Mouse (Mus musculus) embryonic facial prominence, embryonic 12.5 days (tissue): Measurements from ENCODE around the gene Aprt. TPM values are rescaled to one million over a fixed set of nuclear protein-coding genes. Genes with fewer than 3 reads are reported as not detected.

Experiments used
- ATAC-seq: fragments of 200-750 bp; cut with Nextera tagmentation; 2 replicates; pipeline ENCODE4 v1.8.0; 2017; ENCODE audit not compliant: insufficient number of reproducible peaks, insufficient read depth, low FRiP score, low TSS enrichment
- H3K27ac ChIP-seq: fragments of 300-500 bp; sonication (generic); 2 replicates; pipeline ENCODE4 v1.5.1; 2016; ENCODE audit warnings: mild to moderate bottlenecking
- H3K27me3 ChIP-seq: fragments of 300-500 bp; sonication (generic); 2 replicates; pipeline ENCODE4 v1.6.1; 2016; ENCODE audit warnings: mild to moderate bottlenecking, moderate library complexity
- H3K36me3 ChIP-seq: fragments of 300-500 bp; sonication (generic); 2 replicates; pipeline ENCODE4 v1.6.1; 2016; ENCODE audit warnings: mild to moderate bottlenecking
- H3K4me1 ChIP-seq: fragments of 300-500 bp; sonication (generic); 2 replicates; pipeline ENCODE4 v1.6.1; 2016
- H3K4me2 ChIP-seq: fragments of 300-500 bp; sonication (generic); replicated peaks from 2 replicates; pipeline ENCODE4 v1.6.1; 2016; ENCODE audit warnings: mild to moderate bottlenecking, moderate library complexity
- H3K4me3 ChIP-seq: fragments of 300-500 bp; sonication (generic); 2 replicates; pipeline ENCODE4 v1.5.1; 2016; ENCODE audit warnings: mild to moderate bottlenecking
- H3K9ac ChIP-seq: fragments of 300-500 bp; sonication (generic); 2 replicates; pipeline ENCODE4 v1.6.1; 2016; ENCODE audit warnings: mild to moderate bottlenecking, moderate library complexity
- H3K9me3 ChIP-seq: fragments of 300-500 bp; sonication (generic); 2 replicates; pipeline ENCODE4 v1.6.1; 2016; ENCODE audit warnings: mild to moderate bottlenecking, moderate library complexity
- WGBS: fragments of 180-500 bp; shearing (Covaris S2); methylation state at CpG from one replicate; pipeline ENCODE4 v1.1.7; 2016; 5-methylcytosine and 5-hydroxymethylcytosine counted together
- polyA plus RNA-seq: library from polyadenylated mRNA; unstranded; fragments of >200 nt; fragmentation: Nextera tagmentation; extraction: Ambion mirVana; gene quantifications from 2 replicates; pipeline ENCODE4 v1.2.1, GENCODE M21; 2016

The Aprt gene
- 289 and 298 TPM in 2 replicates for polyA plus RNA-seq

DNA sequence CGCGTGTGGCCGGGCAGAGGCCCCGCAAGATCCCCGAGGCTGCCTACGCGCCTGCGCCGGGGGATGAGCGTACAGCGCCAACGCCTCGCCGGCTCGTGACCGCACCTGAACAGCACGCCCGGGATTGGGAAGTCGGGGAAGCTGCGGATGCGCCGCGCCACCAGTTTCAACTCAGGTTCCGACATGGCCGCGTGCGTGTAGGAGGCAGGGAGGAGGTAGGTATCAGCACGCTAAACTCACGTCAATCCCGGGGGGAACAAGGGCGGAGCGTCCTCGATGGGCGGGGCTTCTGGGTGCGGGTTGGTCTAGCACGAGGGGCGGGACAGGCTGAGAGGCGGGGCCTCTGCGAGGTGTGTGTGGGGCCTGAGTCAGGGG, at the start of gene Aprt:
Gene Aprt (minus strand): TSS at position 262 of the 375 bp plus-strand sequence.
- Histone ChIP-seq H3K9ac (peak within 1 kb of the TSS; percentile 79), H3K36me3 (peaks cover 33% of the 10 kb centered on the region), H3K4me1 (peaks cover 41% of the 10 kb centered on the region), H3K4me2 (peak within 1 kb of the TSS; percentile 85), H3K27ac (peak within 1 kb of the TSS; percentile 83), H3K4me3 (peak within 1 kb of the TSS; percentile 71), H3K9me3 (no peaks in the 10 kb centered on the region), H3K27me3 (no peaks in the 10 kb centered on the region)
- WGBS: under 1% methylated on average over 38 of the region's 39 CpGs
- ATAC-seq: peak; percentile 83

DNA sequence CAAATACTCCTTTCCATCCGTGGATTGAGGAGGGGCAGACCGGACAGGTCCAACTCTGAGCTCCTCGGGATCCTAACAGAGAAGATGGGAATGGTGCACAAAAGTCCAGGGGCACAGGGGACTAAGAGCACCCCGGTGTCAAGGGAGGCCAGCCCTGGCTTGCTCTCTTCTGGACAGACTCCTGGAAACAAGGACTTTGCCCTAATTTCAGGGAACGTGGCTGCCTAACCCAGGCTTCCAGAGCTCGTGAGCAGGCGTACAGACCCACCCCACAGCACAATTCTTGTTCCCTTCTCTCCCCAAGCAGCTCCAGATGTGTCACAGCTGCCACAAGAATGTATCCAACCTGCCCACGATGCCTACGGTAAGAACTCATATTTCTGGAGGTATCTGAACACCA, 49.1 kb upstream of the Aprt start:
- WGBS: 74% methylated on average over 9 of the region's 9 CpGs
- H3K36me3 ChIP-seq: no peaks in the 10 kb centered on the region
- H3K9ac ChIP-seq: no peak overlapping the region
- H3K9me3 ChIP-seq: no peaks in the 10 kb centered on the region
- no peak overlapping the region for H3K27ac ChIP-seq
- H3K4me1 ChIP-seq: 0 out of 2 replicates have a peak, but pooled peaks cover 7% of the 10 kb centered on the region
- no peak overlapping the region for H3K4me2 ChIP-seq
- ATAC-seq: no peak
- peaks cover 15% of the 10 kb centered on the region; the same call in 1 of the 2 replicates for H3K27me3 ChIP-seq
- no peak overlapping the region for H3K4me3 ChIP-seq

DNA sequence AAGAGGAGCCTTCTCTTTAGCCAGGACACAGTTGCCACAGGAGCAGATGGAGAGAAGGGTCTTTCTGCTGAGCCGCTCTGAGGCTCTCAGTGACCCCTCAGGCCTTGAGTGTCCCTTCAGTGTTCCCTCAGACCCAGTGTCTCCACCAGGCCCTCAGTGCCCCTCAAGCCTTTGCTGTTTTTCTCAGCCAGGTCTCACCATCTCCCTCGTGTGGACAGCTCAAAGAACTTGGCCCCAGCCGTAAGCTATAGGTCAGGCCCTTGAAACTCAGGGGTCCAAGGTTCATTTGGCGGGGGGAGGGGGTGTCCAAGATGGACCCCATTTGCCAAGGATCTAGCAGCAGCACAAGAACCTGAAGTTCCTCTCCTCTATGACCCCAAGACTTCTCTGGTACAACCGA, 47.9 kb upstream of the Aprt start:
- Histone ChIP-seq H3K4me1 (peaks cover 5% of the 10 kb centered on the region), H3K27me3 (peaks cover 8% of the 10 kb centered on the region; the same call in 1 of the 2 replicates), H3K9me3 (no peaks in the 10 kb centered on the region), H3K27ac (no peak overlapping the region), H3K36me3 (no peaks in the 10 kb centered on the region), H3K4me2 (no peak overlapping the region), H3K4me3 (no peak overlapping the region), H3K9ac (no peak overlapping the region)
- whole genome bisulfite sequencing: 66% methylated on average over 5 of the region's 5 CpGs
- no peak for ATAC-seq

DNA sequence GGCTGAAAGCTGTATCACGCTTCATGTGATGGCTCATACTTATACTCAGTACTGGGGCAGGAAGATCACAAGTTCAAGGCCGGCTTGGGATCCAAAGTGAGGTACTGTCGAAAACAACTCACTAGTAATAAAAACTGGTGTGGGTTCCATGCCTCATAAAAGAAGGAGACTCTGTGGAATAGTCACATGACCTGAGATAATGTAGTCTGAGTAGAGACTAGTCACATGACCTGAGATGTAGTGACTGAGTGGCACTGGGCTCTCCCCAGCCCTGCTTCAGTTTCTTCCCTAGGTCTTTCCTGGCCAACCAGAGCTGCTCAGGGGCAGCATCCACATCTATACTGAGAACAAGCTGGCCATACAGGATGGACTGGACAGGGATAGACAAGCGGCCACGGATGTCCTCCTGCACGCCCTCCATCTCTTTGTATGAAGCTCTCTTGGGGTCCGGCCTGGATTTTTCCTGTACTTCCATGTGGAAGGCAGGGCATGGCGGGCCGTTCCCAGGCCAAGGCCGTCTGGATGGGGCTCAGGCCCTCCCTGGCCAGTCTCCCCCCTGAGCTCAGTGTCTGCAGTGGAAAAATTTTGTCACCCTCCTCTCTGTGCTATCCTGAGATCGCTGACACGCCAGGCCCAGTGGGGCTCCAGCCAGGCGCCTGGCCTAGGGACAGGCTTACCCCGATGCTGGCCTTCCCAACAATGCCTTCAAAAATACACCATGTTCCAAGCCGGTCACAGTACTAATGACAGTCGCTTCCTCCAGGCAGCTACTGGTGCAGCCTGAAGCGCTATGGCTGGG, 47.3 kb upstream of the Aprt start:
- Histone ChIP-seq H3K4me1 (peaks cover 9% of the 10 kb centered on the region), H3K27me3 (peaks cover 8% of the 10 kb centered on the region; the same call in 1 of the 2 replicates), H3K36me3 (no peaks in the 10 kb centered on the region), H3K27ac (no peak overlapping the region), H3K9ac (no peak overlapping the region), H3K9me3 (no peaks in the 10 kb centered on the region), H3K4me3 (no peak overlapping the region), H3K4me2 (no peak overlapping the region)
- ATAC-seq: no peak
- 89% methylated on average over 17 of the region's 17 CpGs for WGBS

DNA sequence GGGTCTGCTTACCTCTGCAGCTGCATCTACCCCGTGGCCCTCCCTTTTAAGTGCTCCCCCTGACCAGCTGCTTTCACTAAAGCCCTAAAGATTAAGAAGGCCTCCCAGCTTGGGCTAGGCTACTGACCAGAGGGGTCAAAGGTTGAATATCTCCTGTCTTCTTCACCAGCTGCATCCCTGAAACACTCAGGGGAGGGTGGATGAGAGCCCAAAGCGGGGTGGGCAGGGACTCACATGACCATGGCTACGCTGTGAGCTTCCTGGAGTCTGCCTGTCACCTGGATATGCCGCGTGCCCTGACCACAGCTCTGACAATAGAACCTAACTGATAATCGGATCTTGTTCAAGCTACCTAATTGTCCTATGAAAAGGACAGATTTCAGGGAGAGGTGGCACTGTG, 46.0 kb upstream of the Aprt start, which contains the start of gene Pabpn1l:
Gene Pabpn1l (minus strand): TSS at position 13 of the 400 bp plus-strand sequence.
- Histone ChIP-seq H3K4me3 (no peak within 1 kb of the TSS), H3K27ac (no peak within 1 kb of the TSS), H3K4me2 (no peak within 1 kb of the TSS), H3K36me3 (no peaks in the 10 kb centered on the region), H3K9me3 (no peaks in the 10 kb centered on the region), H3K4me1 (peaks cover 14% of the 10 kb centered on the region), H3K9ac (no peak within 1 kb of the TSS), H3K27me3 (peaks cover 7% of the 10 kb centered on the region; the same call in 1 of the 2 replicates)
- 55% methylated on average over 6 of the region's 6 CpGs for WGBS
- no peak for ATAC-seq

DNA sequence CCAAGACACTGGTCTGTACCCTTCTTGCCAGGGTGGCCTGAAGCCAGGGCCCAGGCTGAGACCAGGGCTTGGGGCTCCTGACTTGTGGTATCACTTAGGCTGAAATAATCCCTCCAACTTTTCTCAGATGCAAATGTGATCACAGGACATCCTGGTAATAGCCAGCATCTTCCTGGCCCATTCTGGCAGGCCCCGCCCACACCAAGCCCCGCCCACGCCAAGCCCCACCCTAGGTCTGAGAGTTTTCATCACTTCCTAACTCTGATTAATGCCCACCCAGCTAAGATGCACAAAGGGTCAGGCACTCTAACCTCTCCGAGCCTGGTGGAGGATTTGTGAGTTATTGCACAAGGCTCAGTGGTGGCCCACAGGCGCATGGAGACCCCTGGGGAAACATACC, 43.7 kb upstream of the Aprt start:
- Histone ChIP-seq H3K4me1 (peaks cover 14% of the 10 kb centered on the region), H3K4me2 (no peak overlapping the region), H3K4me3 (no peak overlapping the region), H3K36me3 (no peaks in the 10 kb centered on the region), H3K9me3 (no peaks in the 10 kb centered on the region), H3K27me3 (no peaks in the 10 kb centered on the region), H3K9ac (no peak overlapping the region), H3K27ac (peak overlapping the region; percentile 65)
- ATAC-seq: no peak
- 27% methylated on average over 5 of the region's 5 CpGs for WGBS

DNA sequence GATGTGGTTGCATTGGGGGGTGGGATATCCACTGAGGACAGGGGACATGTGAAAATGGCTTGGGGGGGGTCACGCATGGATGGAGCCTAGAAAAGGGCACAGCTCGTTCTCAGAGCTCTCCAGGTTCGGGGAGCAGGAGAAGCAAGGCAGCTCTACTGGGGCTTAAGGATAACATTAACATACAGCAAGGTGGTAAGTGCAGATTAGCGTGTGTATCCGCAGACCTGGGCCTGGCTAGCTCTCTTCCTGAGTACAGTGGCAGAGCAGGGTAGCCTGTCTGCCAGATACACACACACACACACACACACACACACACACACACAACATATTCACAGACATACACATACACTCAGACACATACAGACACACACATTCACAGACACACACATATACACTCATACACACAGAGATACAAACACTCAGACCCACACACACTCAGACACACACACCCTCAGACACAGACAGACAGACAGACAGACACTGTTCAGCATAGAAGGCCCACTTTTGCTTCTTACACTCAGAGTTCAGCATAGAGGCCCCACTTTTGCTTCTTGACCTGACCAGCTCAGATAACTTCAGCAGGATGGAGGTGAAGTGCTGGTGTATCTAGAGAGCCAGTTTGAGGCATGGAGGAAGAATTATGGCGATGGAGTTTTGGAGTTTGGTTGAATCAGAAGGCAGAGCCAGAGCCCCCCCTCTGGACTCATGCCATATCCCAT, 42.1 kb upstream of the Aprt start:
- ATAC-seq: no peak
- no peak overlapping the region for H3K4me3 ChIP-seq
- 61% methylated on average over 6 of the region's 6 CpGs for WGBS
- peaks cover 10% of the 10 kb centered on the region for H3K36me3 ChIP-seq
- H3K27ac ChIP-seq: no peak overlapping the region
- no peak overlapping the region for H3K9ac ChIP-seq
- no peaks in the 10 kb centered on the region for H3K9me3 ChIP-seq
- H3K4me2 ChIP-seq: no peak overlapping the region
- peaks cover 14% of the 10 kb centered on the region for H3K4me1 ChIP-seq
- H3K27me3 ChIP-seq: no peaks in the 10 kb centered on the region

DNA sequence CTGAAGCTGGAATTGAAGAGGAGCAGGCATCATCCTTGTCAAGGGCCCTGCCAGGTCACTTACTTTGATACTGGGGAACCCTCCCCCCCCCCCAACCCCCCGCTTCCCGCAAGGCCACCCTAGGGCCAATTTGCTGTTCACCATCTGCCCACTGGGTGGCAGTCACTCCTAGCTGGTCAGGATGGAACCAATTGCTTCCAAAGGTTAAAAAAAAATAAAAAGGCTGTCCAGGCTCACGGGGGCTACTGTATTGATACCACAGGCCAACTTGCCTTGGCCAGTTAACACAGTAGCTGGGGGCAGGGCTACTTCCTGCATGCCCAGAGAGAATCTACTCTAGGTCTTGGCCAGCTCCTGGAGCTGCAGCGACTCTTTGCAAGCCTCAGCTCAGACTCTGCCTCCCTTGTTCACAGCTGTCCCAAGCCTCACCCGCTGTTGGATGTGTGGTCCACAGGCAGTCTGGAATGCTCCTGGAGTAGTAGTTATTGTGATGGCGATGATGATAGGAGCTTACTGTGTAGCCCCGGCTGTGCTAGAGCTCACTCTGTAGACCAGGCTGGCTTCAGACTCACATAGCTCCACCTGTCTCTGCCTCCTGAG, 41.3 kb upstream of the Aprt start:
- peaks cover 14% of the 10 kb centered on the region for H3K36me3 ChIP-seq
- H3K27ac ChIP-seq: no peak overlapping the region
- 26% methylated on average over 5 of the region's 7 CpGs for WGBS
- H3K4me2 ChIP-seq: no peak overlapping the region
- H3K27me3 ChIP-seq: no peaks in the 10 kb centered on the region
- peaks cover 14% of the 10 kb centered on the region for H3K4me1 ChIP-seq
- H3K9me3 ChIP-seq: no peaks in the 10 kb centered on the region
- no peak overlapping the region for H3K4me3 ChIP-seq
- no peak overlapping the region for H3K9ac ChIP-seq
- ATAC-seq: no peak

DNA sequence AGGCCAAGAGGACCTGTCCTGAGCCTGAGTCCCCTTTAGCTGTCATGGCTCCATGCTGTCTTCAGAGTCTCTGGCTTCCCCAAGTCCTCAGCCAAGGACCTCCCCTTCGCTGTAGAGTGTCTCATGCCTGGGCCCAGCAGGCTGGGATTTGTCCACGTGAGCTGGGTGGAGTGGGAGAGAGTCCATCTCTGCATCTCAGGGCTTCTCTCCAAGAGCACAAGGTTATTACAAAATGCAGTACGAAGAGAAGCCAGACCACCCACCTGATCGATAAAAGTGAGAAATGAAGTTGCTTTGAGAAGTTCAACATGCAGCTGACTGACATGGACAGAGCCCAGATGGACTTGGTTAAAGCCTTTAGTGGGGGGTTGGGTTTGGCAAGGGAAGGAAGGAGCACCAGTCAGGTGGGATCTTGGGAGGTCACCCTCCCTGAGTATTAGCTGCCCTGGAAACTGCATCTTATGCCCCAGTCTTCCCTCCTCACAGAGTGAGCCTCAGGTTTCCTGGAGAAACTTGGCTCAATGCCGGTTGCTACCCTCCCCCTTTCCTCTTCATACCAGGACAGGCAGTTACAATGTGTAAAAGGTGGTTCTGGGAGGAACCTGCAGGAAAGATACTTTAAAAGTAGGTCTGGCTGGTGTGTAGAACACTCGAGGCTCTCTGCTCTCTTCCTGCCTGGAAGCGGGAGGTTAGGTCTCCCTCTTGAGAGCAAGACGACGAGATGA, 39.6 kb upstream of the Aprt start:
- no peak for ATAC-seq
- Histone ChIP-seq H3K9ac (no peak overlapping the region), H3K27ac (peak overlapping the region; percentile 37; the same call in 1 of the 2 replicates), H3K4me1 (peaks cover 24% of the 10 kb centered on the region), H3K36me3 (peaks cover 14% of the 10 kb centered on the region), H3K27me3 (no peaks in the 10 kb centered on the region), H3K4me3 (no peak overlapping the region), H3K9me3 (no peaks in the 10 kb centered on the region), H3K4me2 (no peak overlapping the region)
- WGBS: 59% methylated on average over 9 of the region's 9 CpGs

DNA sequence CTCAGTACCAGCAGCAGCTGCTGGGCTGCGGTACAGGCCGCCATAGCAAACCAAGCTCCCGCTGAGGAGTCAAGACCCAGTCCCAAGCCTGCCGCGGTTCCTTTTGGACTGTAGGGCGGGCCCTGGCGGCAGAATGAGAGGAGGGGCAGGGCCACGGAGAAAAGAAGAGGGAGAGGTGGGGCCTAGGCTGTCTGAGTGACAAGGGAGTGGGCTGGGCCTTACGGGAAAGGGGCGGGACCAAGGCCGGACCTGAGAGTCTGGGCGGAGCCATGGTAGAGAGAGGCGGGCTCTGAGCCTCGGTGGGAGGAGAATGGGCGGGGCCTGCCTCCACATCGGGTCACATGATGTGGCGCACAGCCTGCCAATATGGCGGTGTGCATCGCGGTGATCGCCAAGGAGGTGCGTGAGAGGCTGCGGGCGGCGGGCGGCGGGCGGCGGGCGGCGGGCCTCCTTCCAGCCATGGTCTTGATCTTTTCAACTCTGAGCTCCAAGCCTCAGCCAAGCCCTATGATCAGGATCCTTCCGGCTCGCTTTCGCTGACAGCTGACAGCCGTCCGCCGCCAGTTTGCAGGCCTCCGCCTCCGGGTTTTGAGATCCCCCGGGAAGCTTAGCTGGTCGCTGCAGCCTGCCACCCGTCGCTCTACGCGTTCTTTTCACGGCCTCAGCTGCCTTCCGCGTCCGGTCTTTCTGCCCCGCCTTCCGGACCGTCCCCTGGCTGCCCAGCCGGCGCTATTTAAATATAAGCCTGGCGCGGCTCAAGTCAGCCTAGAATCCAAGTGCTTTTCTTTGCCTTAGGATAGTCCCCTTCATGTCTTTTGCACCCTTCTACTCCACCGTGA, 34.8 kb upstream of the Aprt start, which contains the start of the genes Galns and Trappc2l:
Gene Galns (minus strand): TSS at position 169 of the 839 bp plus-strand sequence.
Gene Trappc2l (plus strand): TSS at position 346 of the 839 bp plus-strand sequence.
- Histone ChIP-seq H3K36me3 (peaks cover 14% of the 10 kb centered on the region), H3K4me3 (peak within 1 kb of the TSS; percentile 76), H3K27me3 (no peaks in the 10 kb centered on the region), H3K4me2 (peak within 1 kb of the TSS; percentile 88), H3K4me1 (peaks cover 16% of the 10 kb centered on the region), H3K27ac (peak within 1 kb of the TSS; percentile 70), H3K9me3 (no peaks in the 10 kb centered on the region), H3K9ac (peak within 1 kb of the TSS; percentile 66)
- WGBS: under 1% methylated on average over 56 of the region's 57 CpGs
- peak; percentile 96 for ATAC-seq
